Mouse (Mus musculus): ENCODE measurements at regions not wholly inside any gene's neighbourhood (a gene's known extent, or its start where the extent isn't known, plus 50 kb on each side); places are given as distances from the start of the nearest gene placed in this dataset.

GRCm38 (mm10) chr4:50291397-50291945, 445.9 kb upstream of the Grin3a start:
- no peak overlapping the region for H3K27ac ChIP-seq
- H3K9me3 ChIP-seq: no peaks in the 10 kb centered on the region
- no peak for ATAC-seq (ENCODE audit: insufficient number of reproducible peaks, low FRiP score, low TSS enrichment, low read depth)
- no peak overlapping the region for H3K4me2 ChIP-seq
- 52% methylated on average over 3 of the region's 3 CpGs for WGBS
- no peak overlapping the region for H3K4me3 ChIP-seq
- no peak overlapping the region for H3K9ac ChIP-seq
- H3K27me3 ChIP-seq: no peaks in the 10 kb centered on the region
- no peaks in the 10 kb centered on the region for H3K36me3 ChIP-seq
- H3K4me1 ChIP-seq: no peaks in the 10 kb centered on the region

- WGBS: 60% methylated on average over 2 of the region's 2 CpGs
- no peak overlapping the region for H3K4me2 ChIP-seq
- no peak overlapping the region for H3K4me3 ChIP-seq
- no peaks in the 10 kb centered on the region for H3K4me1 ChIP-seq
- ATAC-seq (ENCODE audit: insufficient number of reproducible peaks, low FRiP score, low TSS enrichment, low read depth): no peak
- no peaks in the 10 kb centered on the region for H3K27me3 ChIP-seq
- no peaks in the 10 kb centered on the region for H3K9me3 ChIP-seq
- no peak overlapping the region for H3K27ac ChIP-seq
- no peak overlapping the region for H3K9ac ChIP-seq
- H3K36me3 ChIP-seq: no peaks in the 10 kb centered on the region
Observed at GRCm38 (mm10) chr4:50286602-50287001, 441.1 kb upstream of the Grin3a start.

GRCm38 (mm10) chr4:50259012-50259601, 413.6 kb upstream of the Grin3a start:
- Histone ChIP-seq H3K4me3 (no peak overlapping the region), H3K4me2 (no peak overlapping the region), H3K27ac (no peak overlapping the region), H3K9ac (no peak overlapping the region), H3K4me1 (no peaks in the 10 kb centered on the region), H3K36me3 (no peaks in the 10 kb centered on the region), H3K27me3 (no peaks in the 10 kb centered on the region), H3K9me3 (no peaks in the 10 kb centered on the region)
- ATAC-seq (ENCODE audit: insufficient number of reproducible peaks, low FRiP score, low TSS enrichment, low read depth): no peak
- 60% methylated on average over 2 of the region's 2 CpGs for WGBS

GRCm38 (mm10) chr4:50242042-50242441, 396.5 kb upstream of the Grin3a start:
- H3K9me3 ChIP-seq: no peaks in the 10 kb centered on the region
- ATAC-seq (ENCODE audit: insufficient number of reproducible peaks, low FRiP score, low TSS enrichment, low read depth): no peak
- no peak overlapping the region for H3K4me2 ChIP-seq
- H3K36me3 ChIP-seq: no peaks in the 10 kb centered on the region
- no peak overlapping the region for H3K9ac ChIP-seq
- WGBS: 63% methylated on average over 1 of the region's 1 CpGs
- H3K4me1 ChIP-seq: no peaks in the 10 kb centered on the region
- H3K27ac ChIP-seq: no peak overlapping the region
- H3K4me3 ChIP-seq: no peak overlapping the region
- no peaks in the 10 kb centered on the region for H3K27me3 ChIP-seq

- H3K27ac ChIP-seq: no peak overlapping the region
- no peak overlapping the region for H3K4me2 ChIP-seq
- H3K27me3 ChIP-seq: no peaks in the 10 kb centered on the region
- no peaks in the 10 kb centered on the region for H3K36me3 ChIP-seq
- WGBS: 74% methylated on average over 2 of the region's 2 CpGs
- no peaks in the 10 kb centered on the region for H3K9me3 ChIP-seq
- no peaks in the 10 kb centered on the region for H3K4me1 ChIP-seq
- ATAC-seq (ENCODE audit: insufficient number of reproducible peaks, low FRiP score, low TSS enrichment, low read depth): no peak
- no peak overlapping the region for H3K9ac ChIP-seq
- H3K4me3 ChIP-seq: no peak overlapping the region
Observed at GRCm38 (mm10) chr4:50240951-50241350, 395.4 kb upstream of the Grin3a start.

- Histone ChIP-seq H3K36me3 (no peaks in the 10 kb centered on the region), H3K27ac (no peak overlapping the region), H3K4me3 (no peak overlapping the region), H3K4me2 (no peak overlapping the region), H3K4me1 (no peaks in the 10 kb centered on the region), H3K9me3 (no peaks in the 10 kb centered on the region), H3K9ac (no peak overlapping the region), H3K27me3 (no peaks in the 10 kb centered on the region)
- 97% methylated on average over 2 of the region's 2 CpGs for WGBS
- no peak for ATAC-seq (ENCODE audit: insufficient number of reproducible peaks, low FRiP score, low TSS enrichment, low read depth)
Observed at GRCm38 (mm10) chr4:50239386-50239785, 393.8 kb upstream of the Grin3a start.

- Histone ChIP-seq H3K9me3 (no peaks in the 10 kb centered on the region), H3K36me3 (no peaks in the 10 kb centered on the region), H3K9ac (no peak overlapping the region), H3K27me3 (no peaks in the 10 kb centered on the region), H3K4me1 (no peaks in the 10 kb centered on the region), H3K4me2 (no peak overlapping the region), H3K27ac (no peak overlapping the region), H3K4me3 (no peak overlapping the region)
- WGBS: 53% methylated on average over 3 of the region's 3 CpGs
- no peak for ATAC-seq (ENCODE audit: insufficient number of reproducible peaks, low FRiP score, low TSS enrichment, low read depth)
Observed at GRCm38 (mm10) chr4:50235476-50235875, 389.9 kb upstream of the Grin3a start.

GRCm38 (mm10) chr4:50203348-50203747, 357.8 kb upstream of the Grin3a start:
- no peaks in the 10 kb centered on the region for H3K27me3 ChIP-seq
- H3K4me2 ChIP-seq: no peak overlapping the region
- WGBS: 67% methylated on average over 3 of the region's 3 CpGs
- ATAC-seq (ENCODE audit: insufficient number of reproducible peaks, low FRiP score, low TSS enrichment, low read depth): no peak
- H3K36me3 ChIP-seq: no peaks in the 10 kb centered on the region
- no peak overlapping the region for H3K4me3 ChIP-seq
- no peak overlapping the region for H3K27ac ChIP-seq
- no peaks in the 10 kb centered on the region for H3K9me3 ChIP-seq
- H3K9ac ChIP-seq: no peak overlapping the region
- no peaks in the 10 kb centered on the region for H3K4me1 ChIP-seq

GRCm38 (mm10) chr4:50177196-50177595, 331.7 kb upstream of the Grin3a start:
- no peaks in the 10 kb centered on the region for H3K27me3 ChIP-seq
- no peak overlapping the region for H3K9ac ChIP-seq
- H3K4me3 ChIP-seq: no peak overlapping the region
- H3K27ac ChIP-seq: no peak overlapping the region
- H3K4me2 ChIP-seq: no peak overlapping the region
- no peak for ATAC-seq (ENCODE audit: insufficient number of reproducible peaks, low FRiP score, low TSS enrichment, low read depth)
- no peaks in the 10 kb centered on the region for H3K36me3 ChIP-seq
- no peaks in the 10 kb centered on the region for H3K4me1 ChIP-seq
- no peaks in the 10 kb centered on the region for H3K9me3 ChIP-seq

GRCm38 (mm10) chr4:50176656-50177055, 331.1 kb upstream of the Grin3a start:
- H3K27ac ChIP-seq: no peak overlapping the region
- no peak for ATAC-seq (ENCODE audit: insufficient number of reproducible peaks, low FRiP score, low TSS enrichment, low read depth)

GRCm38 (mm10) chr4:50160893-50161292, 315.3 kb upstream of the Grin3a start:
- WGBS: 69% methylated on average over 2 of the region's 2 CpGs
- no peak overlapping the region for H3K4me2 ChIP-seq
- no peak for ATAC-seq (ENCODE audit: insufficient number of reproducible peaks, low FRiP score, low TSS enrichment, low read depth)
- H3K9me3 ChIP-seq: no peaks in the 10 kb centered on the region
- H3K4me3 ChIP-seq: no peak overlapping the region
- H3K36me3 ChIP-seq: no peaks in the 10 kb centered on the region
- H3K27me3 ChIP-seq: no peaks in the 10 kb centered on the region
- no peaks in the 10 kb centered on the region for H3K4me1 ChIP-seq
- no peak overlapping the region for H3K27ac ChIP-seq
- no peak overlapping the region for H3K9ac ChIP-seq

More at GRCm38 (mm10) chr4:50176656-50177055, 331.1 kb upstream of the Grin3a start:
- 80% methylated on average over 2 of the region's 2 CpGs for WGBS
- H3K4me1 ChIP-seq: no peaks in the 10 kb centered on the region
- H3K27me3 ChIP-seq: no peaks in the 10 kb centered on the region
- no peaks in the 10 kb centered on the region for H3K9me3 ChIP-seq
- no peak overlapping the region for H3K9ac ChIP-seq
- no peak overlapping the region for H3K4me3 ChIP-seq
- no peak overlapping the region for H3K4me2 ChIP-seq
- no peaks in the 10 kb centered on the region for H3K36me3 ChIP-seq

- Histone ChIP-seq H3K27ac (no peak overlapping the region), H3K36me3 (no peaks in the 10 kb centered on the region), H3K4me2 (no peak overlapping the region), H3K4me3 (no peak overlapping the region), H3K27me3 (no peaks in the 10 kb centered on the region), H3K9ac (no peak overlapping the region), H3K4me1 (no peaks in the 10 kb centered on the region), H3K9me3 (no peaks in the 10 kb centered on the region)
- ATAC-seq (ENCODE audit: insufficient number of reproducible peaks, low FRiP score, low TSS enrichment, low read depth): no peak
Observed at GRCm38 (mm10) chr4:50145926-50146325, 300.4 kb upstream of the Grin3a start.

GRCm38 (mm10) chr4:50130262-50130661, 284.7 kb upstream of the Grin3a start:
- Histone ChIP-seq H3K9ac (no peak overlapping the region), H3K9me3 (no peaks in the 10 kb centered on the region), H3K27me3 (no peaks in the 10 kb centered on the region), H3K27ac (no peak overlapping the region), H3K4me2 (no peak overlapping the region), H3K4me1 (no peaks in the 10 kb centered on the region), H3K36me3 (no peaks in the 10 kb centered on the region), H3K4me3 (no peak overlapping the region)
- WGBS: 54% methylated on average over 1 of the region's 1 CpGs
- ATAC-seq (ENCODE audit: insufficient number of reproducible peaks, low FRiP score, low TSS enrichment, low read depth): no peak

Measured in limb, embryonic 15.5 days (tissue).